ENCODE assay signal across 11 mouse cellular contexts in genomic region chr5:147070791-147071516, GRCm38 (mm10). TPM values are rescaled to one million over a fixed set of nuclear protein-coding genes. Genes with fewer than 3 reads are reported as not detected.
A peak's percentile ranks its signal among the peaks of the same experiment; 100 is the strongest.
DNase-seq lines count a peak whose midpoint lies in the region; ATAC-seq and TF ChIP-seq lines count a peak whose summit lies in the region.
"Had no signal": no experiment of that assay in that cellular context is flagged by ENCODE, and none has a peak within 500 bp of the region (broad histone marks: within the 10 kb centered on the region; RNA-seq: fewer than 3 reads in every experiment).

No protein-coding gene starts in this region.

- H3K36me3 ChIP-seq in midbrain, postnatal 0 days (ENCODE audit: insufficient read depth, low read length), result no peaks in the 10 kb centered on the region
- H3K36me3 ChIP-seq: lung, embryonic 15.5 days had no signal

- no peak overlapping the region for H3K4me3 ChIP-seq in midbrain, postnatal 0 days (ENCODE audit: low read depth, low read length)
- H3K4me3 ChIP-seq: erythroblast, embryonic 14.5 days; lung, embryonic 15.5 days had no signal

- ATAC-seq in midbrain, postnatal 0 days (ENCODE audit: low FRiP score), result no peak

- H3K9me3 ChIP-seq in midbrain, postnatal 0 days (ENCODE audit: low read length), result no peaks in the 10 kb centered on the region
- H3K9me3 ChIP-seq: lung, embryonic 15.5 days had no signal

- H3K4me1 ChIP-seq in midbrain, postnatal 0 days (ENCODE audit: insufficient read depth, low read length), result no peaks in the 10 kb centered on the region

- DNase-seq in cerebellum, adult 9-11 months, result peak; percentile 53
- no peak for DNase-seq in cerebellum, adult 11 months
- peak; percentile 25 for DNase-seq in urinary bladder, adult 2 months (ENCODE audit: low spot score)
- no peak for DNase-seq in urinary bladder, postnatal 25 days (ENCODE audit: low spot score)
- DNase-seq in kidney, postnatal 36 days, result peak; percentile 70 to 73
- DNase-seq in testis, postnatal 14 days (ENCODE audit: low spot score), result peak; percentile 53
- DNase-seq in midbrain, postnatal 0 days (ENCODE audit: low spot score), result no peak
- DNase-seq in Muller cell, postnatal 12 days (ENCODE audit: inconsistent ontology term), result no peak
- DNase-seq: thymus, postnatal 25 days had no signal

- H3K27ac ChIP-seq in midbrain, postnatal 0 days (ENCODE audit: low read depth, low read length), result no peak overlapping the region
- H3K27ac ChIP-seq: lung, embryonic 15.5 days had no signal

- H3K27me3 ChIP-seq in midbrain, postnatal 0 days (ENCODE audit: insufficient read depth, low read length), result no peaks in the 10 kb centered on the region
- H3K27me3 ChIP-seq: lung, embryonic 15.5 days had no signal

- H3K4me2 ChIP-seq in midbrain, postnatal 0 days (ENCODE audit: low read depth, low read length, poor library complexity, severe bottlenecking), result no peak overlapping the region
- H3K4me2 ChIP-seq: lung, embryonic 15.5 days had no signal

- 81% methylated on average over 16 of the region's 16 CpGs for WGBS in midbrain, postnatal 0 days

- no peak for TF ChIP-seq CTCF in midbrain, postnatal 0 days (IDR thresholded peaks at IDR 0.05)

- H3K9ac ChIP-seq in midbrain, postnatal 0 days (replicated peaks; ENCODE audit: low read length, poor library complexity, severe bottlenecking), result no peak overlapping the region
- H3K9ac ChIP-seq: lung, embryonic 15.5 days had no signal

RNA-seq across cellular contexts. Expression of gene Lnx2, which starts 5.4 kb away (rescaled TPM):
- 9.6 and 13.6 TPM in 2 replicates for polyA plus RNA-seq in urinary bladder, adult 2 months (2012; rRNA removed)
- 5.6 and 6.5 TPM in 2 replicates for total RNA-seq in midbrain, postnatal 0 days (2014; rRNA removed)
- 2.6 and 2.9 TPM in 2 replicates for polyA plus RNA-seq in midbrain, postnatal 0 days (2015; fragmentation: Nextera tagmentation; extraction: Ambion mirVana)

RNA-seq across cellular contexts. Expression of gene Polr1d, which starts 5.9 kb away (rescaled TPM):
- polyA plus RNA-seq in urinary bladder, adult 2 months (2012; rRNA removed), result 116 and 126 TPM in 2 replicates
- 58.4 and 60.1 TPM in 2 replicates for total RNA-seq in midbrain, postnatal 0 days (2014; rRNA removed)
- 89.4 and 91.0 TPM in 2 replicates for polyA plus RNA-seq in midbrain, postnatal 0 days (2015; fragmentation: Nextera tagmentation; extraction: Ambion mirVana)

Comparison
In these comparisons a context has a peak if more than half of its experiments do, and no peak if none do; other contexts are left out.
1. DNase-seq: peak in cerebellum, adult 9-11 months (single experiment), urinary bladder, adult 2 months (single experiment), kidney, postnatal 36 days (2 of 2) and testis, postnatal 14 days (single experiment); none in cerebellum, adult 11 months (single experiment), urinary bladder, postnatal 25 days (single experiment), midbrain, postnatal 0 days (single experiment) and Muller cell, postnatal 12 days (single experiment).